Mouse (Mus musculus): ENCODE results near the gene S100a10. TPM values are rescaled to one million over a fixed set of nuclear protein-coding genes. Genes with fewer than 3 reads are reported as not detected.

The S100a10 gene
- polyA plus RNA-seq, 1 experiment from 2014 or later = 752 TPM

GRCm38 (mm10) chr3:93563216-93563615 is 8.3 kb downstream of the S100a10 start:
- H3K27me3 ChIP-seq (replicated peaks; ENCODE audit: control insufficient read depth, insufficient read depth, low read length) = no peaks in the 10 kb centered on the region
- DNase-seq (ENCODE audit: low spot score) (no peak), ATAC-seq (ENCODE audit: low read depth) (no peak)
- H3K4me1 ChIP-seq (ENCODE audit: control insufficient read depth, insufficient read depth, low read length) = peaks cover 16% of the 10 kb centered on the region
- peaks cover 55% of the 10 kb centered on the region for H3K36me3 ChIP-seq (ENCODE audit: control insufficient read depth, insufficient read depth, low read length)
- no peak overlapping the region for H3K4me3 ChIP-seq (ENCODE audit: low read depth, low read length)
- H3K27ac ChIP-seq (replicated peaks; ENCODE audit: low read depth, low read length) = no peak overlapping the region
- WGBS = 95% methylated on average over 4 of the region's 4 CpGs
- H3K9ac ChIP-seq (ENCODE audit: low read depth, low read length) = no peak overlapping the region
- no peaks in the 10 kb centered on the region for H3K9me3 ChIP-seq (ENCODE audit: control insufficient read depth, low read length)
- no peak overlapping the region for H3K4me2 ChIP-seq (ENCODE audit: low read depth, low read length)

GRCm38 (mm10) chr3:93566892-93567291 is 12.0 kb downstream of the S100a10 start:
- DNase-seq (ENCODE audit: low spot score) = no peak
- H3K4me1 ChIP-seq (ENCODE audit: control insufficient read depth, insufficient read depth, low read length) = peaks cover 16% of the 10 kb centered on the region
- ATAC-seq (ENCODE audit: low read depth) = no peak
- H3K4me3 ChIP-seq (ENCODE audit: low read depth, low read length) = no peak overlapping the region
- H3K9ac ChIP-seq (ENCODE audit: low read depth, low read length) = no peak overlapping the region
- H3K27ac ChIP-seq (replicated peaks; ENCODE audit: low read depth, low read length) = no peak overlapping the region
- H3K27me3 ChIP-seq (replicated peaks; ENCODE audit: control insufficient read depth, insufficient read depth, low read length) = no peaks in the 10 kb centered on the region
- WGBS = 88% methylated on average over 3 of the region's 3 CpGs
- no peak overlapping the region for H3K4me2 ChIP-seq (ENCODE audit: low read depth, low read length)
- peaks cover 42% of the 10 kb centered on the region for H3K36me3 ChIP-seq (ENCODE audit: control insufficient read depth, insufficient read depth, low read length)
- no peaks in the 10 kb centered on the region for H3K9me3 ChIP-seq (ENCODE audit: control insufficient read depth, low read length)

- Histone ChIP-seq H3K27me3 (replicated peaks; ENCODE audit: control insufficient read depth, insufficient read depth, low read length) (no peaks in the 10 kb centered on the region), H3K9me3 (ENCODE audit: control insufficient read depth, low read length) (no peaks in the 10 kb centered on the region), H3K4me3 (ENCODE audit: low read depth, low read length) (no peak overlapping the region), H3K4me1 (ENCODE audit: control insufficient read depth, insufficient read depth, low read length) (peaks cover 16% of the 10 kb centered on the region), H3K4me2 (ENCODE audit: low read depth, low read length) (no peak overlapping the region), H3K36me3 (ENCODE audit: control insufficient read depth, insufficient read depth, low read length) (peaks cover 34% of the 10 kb centered on the region), H3K27ac (replicated peaks; ENCODE audit: low read depth, low read length) (peak overlapping the region; percentile 88), H3K9ac (ENCODE audit: low read depth, low read length) (no peak overlapping the region)
- DNase-seq (ENCODE audit: low spot score) (no peak), ATAC-seq (ENCODE audit: low read depth) (no peak)
- WGBS = 84% methylated on average over 6 of the region's 6 CpGs
Observed at GRCm38 (mm10) chr3:93567721-93568120, 12.8 kb downstream of the S100a10 start.

GRCm38 (mm10) chr3:93568428-93569040 is 13.7 kb downstream of the S100a10 start:
- peak; percentile 91 for ATAC-seq (ENCODE audit: low read depth)
- H3K4me1 ChIP-seq (ENCODE audit: control insufficient read depth, insufficient read depth, low read length) = peaks cover 16% of the 10 kb centered on the region
- H3K4me3 ChIP-seq (ENCODE audit: low read depth, low read length) = no peak overlapping the region
- no peaks in the 10 kb centered on the region for H3K9me3 ChIP-seq (ENCODE audit: control insufficient read depth, low read length)
- no peaks in the 10 kb centered on the region for H3K27me3 ChIP-seq (replicated peaks; ENCODE audit: control insufficient read depth, insufficient read depth, low read length)
- WGBS = 26% methylated on average over 7 of the region's 7 CpGs
- no peak overlapping the region for H3K9ac ChIP-seq (ENCODE audit: low read depth, low read length)
- DNase-seq (ENCODE audit: low spot score) = peak; percentile 97
- peaks cover 26% of the 10 kb centered on the region for H3K36me3 ChIP-seq (ENCODE audit: control insufficient read depth, insufficient read depth, low read length)
- H3K4me2 ChIP-seq (ENCODE audit: low read depth, low read length) = peak overlapping the region; percentile 36
- H3K27ac ChIP-seq (replicated peaks; ENCODE audit: low read depth, low read length) = peak overlapping the region; percentile 88

- Histone ChIP-seq H3K36me3 (ENCODE audit: control insufficient read depth, insufficient read depth, low read length) (peaks cover 21% of the 10 kb centered on the region), H3K27me3 (replicated peaks; ENCODE audit: control insufficient read depth, insufficient read depth, low read length) (no peaks in the 10 kb centered on the region), H3K9me3 (ENCODE audit: control insufficient read depth, low read length) (no peaks in the 10 kb centered on the region), H3K9ac (ENCODE audit: low read depth, low read length) (no peak overlapping the region), H3K4me2 (ENCODE audit: low read depth, low read length) (peak overlapping the region; percentile 36), H3K4me1 (ENCODE audit: control insufficient read depth, insufficient read depth, low read length) (peaks cover 16% of the 10 kb centered on the region), H3K27ac (replicated peaks; ENCODE audit: low read depth, low read length) (peak overlapping the region; percentile 88), H3K4me3 (ENCODE audit: low read depth, low read length) (no peak overlapping the region)
- DNase-seq (ENCODE audit: low spot score) = no peak
- ATAC-seq (ENCODE audit: low read depth) = peak; percentile 48
- WGBS = 35% methylated on average over 2 of the region's 2 CpGs
Observed at GRCm38 (mm10) chr3:93569046-93569445, 14.2 kb downstream of the S100a10 start.

- Histone ChIP-seq H3K9ac (ENCODE audit: low read depth, low read length) (no peak overlapping the region), H3K9me3 (ENCODE audit: control insufficient read depth, low read length) (no peaks in the 10 kb centered on the region), H3K27me3 (replicated peaks; ENCODE audit: control insufficient read depth, insufficient read depth, low read length) (no peaks in the 10 kb centered on the region), H3K4me3 (ENCODE audit: low read depth, low read length) (no peak overlapping the region), H3K36me3 (ENCODE audit: control insufficient read depth, insufficient read depth, low read length) (no peaks in the 10 kb centered on the region), H3K4me1 (ENCODE audit: control insufficient read depth, insufficient read depth, low read length) (peaks cover 16% of the 10 kb centered on the region), H3K4me2 (ENCODE audit: low read depth, low read length) (no peak overlapping the region), H3K27ac (replicated peaks; ENCODE audit: low read depth, low read length) (no peak overlapping the region)
- no peak for DNase-seq (ENCODE audit: low spot score)
- 70% methylated on average over 5 of the region's 5 CpGs for WGBS
- no peak for ATAC-seq (ENCODE audit: low read depth)
Observed at GRCm38 (mm10) chr3:93572058-93572791, 17.3 kb downstream of the S100a10 start.

- DNase-seq (ENCODE audit: low spot score) (peak; percentile 27), ATAC-seq (ENCODE audit: low read depth) (no peak)
- H3K4me3 ChIP-seq (ENCODE audit: low read depth, low read length) = no peak overlapping the region
- no peak overlapping the region for H3K27ac ChIP-seq (replicated peaks; ENCODE audit: low read depth, low read length)
- H3K36me3 ChIP-seq (ENCODE audit: control insufficient read depth, insufficient read depth, low read length) = no peaks in the 10 kb centered on the region
- no peaks in the 10 kb centered on the region for H3K4me1 ChIP-seq (ENCODE audit: control insufficient read depth, insufficient read depth, low read length)
- no peaks in the 10 kb centered on the region for H3K27me3 ChIP-seq (replicated peaks; ENCODE audit: control insufficient read depth, insufficient read depth, low read length)
- no peak overlapping the region for H3K4me2 ChIP-seq (ENCODE audit: low read depth, low read length)
- 69% methylated on average over 6 of the region's 6 CpGs for WGBS
- H3K9me3 ChIP-seq (ENCODE audit: control insufficient read depth, low read length) = no peaks in the 10 kb centered on the region
- no peak overlapping the region for H3K9ac ChIP-seq (ENCODE audit: low read depth, low read length)
Observed at GRCm38 (mm10) chr3:93579317-93580038, 24.6 kb downstream of the S100a10 start.

- WGBS = 95% methylated on average over 2 of the region's 2 CpGs
Observed at GRCm38 (mm10) chr3:93580039-93580403, 25.1 kb downstream of the S100a10 start.

More at GRCm38 (mm10) chr3:93580039-93580403, 25.1 kb downstream of the S100a10 start:
- no peaks in the 10 kb centered on the region for H3K27me3 ChIP-seq (replicated peaks; ENCODE audit: control insufficient read depth, insufficient read depth, low read length)
- H3K36me3 ChIP-seq (ENCODE audit: control insufficient read depth, insufficient read depth, low read length) = no peaks in the 10 kb centered on the region
- no peaks in the 10 kb centered on the region for H3K4me1 ChIP-seq (ENCODE audit: control insufficient read depth, insufficient read depth, low read length)
- no peak for DNase-seq (ENCODE audit: low spot score)
- no peak overlapping the region for H3K4me3 ChIP-seq (ENCODE audit: low read depth, low read length)
- ATAC-seq (ENCODE audit: low read depth) = no peak
- H3K27ac ChIP-seq (replicated peaks; ENCODE audit: low read depth, low read length) = no peak overlapping the region
- no peak overlapping the region for H3K4me2 ChIP-seq (ENCODE audit: low read depth, low read length)
- no peaks in the 10 kb centered on the region for H3K9me3 ChIP-seq (ENCODE audit: control insufficient read depth, low read length)
- H3K9ac ChIP-seq (ENCODE audit: low read depth, low read length) = no peak overlapping the region
